Mouse (Mus musculus) midbrain, embryonic 13.5 days (tissue): ENCODE data around the gene Mcoln2. TPM values are rescaled to one million over a fixed set of nuclear protein-coding genes. Genes with fewer than 3 reads are reported as not detected.

Experiments used
- ATAC-seq: fragments of 200-750 bp; cut with Nextera tagmentation; 2 replicates; pipeline ENCODE4 v1.8.0; 2017; ENCODE audit warnings: mild to moderate bottlenecking, moderate TSS enrichment, moderate library complexity
- H3K27ac ChIP-seq: fragments of 300-500 bp; sonication (generic); 2 replicates; pipeline ENCODE4 v1.5.1; 2015; ENCODE audit warnings: inconsistent platforms, mild to moderate bottlenecking, moderate library complexity
- H3K27me3 ChIP-seq: fragments of 300-500 bp; sonication (generic); 2 replicates; pipeline ENCODE4 v1.6.1; 2015; ENCODE audit warnings: mild to moderate bottlenecking, inconsistent platforms
- H3K36me3 ChIP-seq: fragments of 300-500 bp; sonication (generic); 2 replicates; pipeline ENCODE4 v1.6.1; 2015; ENCODE audit warnings: mild to moderate bottlenecking, inconsistent platforms
- H3K4me1 ChIP-seq: fragments of 300-500 bp; sonication (generic); replicated peaks from 2 replicates; pipeline ENCODE4 v1.6.1; 2015; ENCODE audit warnings: inconsistent platforms
- H3K4me2 ChIP-seq: fragments of 300-500 bp; sonication (generic); replicated peaks from 2 replicates; pipeline ENCODE4 v1.6.1; 2015; ENCODE audit warnings: moderate library complexity, mild to moderate bottlenecking, inconsistent platforms
- H3K4me3 ChIP-seq: fragments of 300-500 bp; sonication (generic); replicated peaks from 2 replicates; pipeline ENCODE4 v1.5.1; 2015; ENCODE audit warnings: mild to moderate bottlenecking, inconsistent platforms
- H3K9ac ChIP-seq: fragments of 300-500 bp; sonication (generic); replicated peaks from 2 replicates; pipeline ENCODE4 v1.6.1; 2015; ENCODE audit warnings: mild to moderate bottlenecking, inconsistent platforms
- H3K9me3 ChIP-seq: fragments of 300-500 bp; sonication (generic); 2 replicates; pipeline ENCODE4 v1.6.1; 2016; ENCODE audit warnings: mild to moderate bottlenecking, inconsistent platforms
- WGBS: fragments of 180-500 bp; shearing (Covaris S2); methylation state at CpG from one replicate; pipeline ENCODE4 v1.1.7; 2015; 5-methylcytosine and 5-hydroxymethylcytosine counted together
- polyA plus RNA-seq: library from polyadenylated mRNA; unstranded; fragments of >200 nt; fragmentation: Nextera tagmentation; extraction: Ambion mirVana; gene quantifications from 2 replicates; pipeline ENCODE4 v1.2.1, GENCODE M21; 2015

The Mcoln2 gene
- polyA plus RNA-seq, 1 experiment from 2014 or later, result 0.35 TPM

DNA sequence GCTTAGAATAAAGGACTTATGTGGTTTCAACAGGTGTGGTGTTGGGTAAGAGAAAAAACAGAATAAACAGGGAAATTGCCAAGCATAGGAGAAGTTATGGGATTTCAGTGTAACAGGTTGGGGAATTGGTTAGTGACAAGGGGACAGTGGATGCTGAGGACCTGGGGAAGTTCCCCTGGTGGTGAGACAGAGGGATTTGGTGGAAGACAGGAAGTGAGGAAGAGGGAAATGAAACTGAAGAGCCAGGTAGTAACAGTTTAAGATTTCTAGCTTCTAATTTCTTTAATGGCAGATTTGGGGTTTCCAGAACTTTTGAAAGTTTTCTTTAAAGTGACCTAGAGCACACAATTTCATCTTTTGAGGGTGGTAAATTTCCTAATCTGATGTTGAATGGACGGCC is 95.0 kb downstream of the Mcoln2 start:
- ATAC-seq, result no peak
- H3K27ac ChIP-seq, result no peak overlapping the region
- no peak overlapping the region for H3K4me3 ChIP-seq
- H3K4me1 ChIP-seq, result no peaks in the 10 kb centered on the region
- no peaks in the 10 kb centered on the region for H3K27me3 ChIP-seq
- H3K36me3 ChIP-seq, result no peaks in the 10 kb centered on the region
- H3K4me2 ChIP-seq, result no peak overlapping the region
- H3K9ac ChIP-seq, result no peak overlapping the region
- 94% methylated on average over 1 of the region's 1 CpGs for WGBS
- H3K9me3 ChIP-seq, result no peaks in the 10 kb centered on the region

Other genes with a start within 250 kb of the Mcoln2 start
- gene Bcl10, start 227.0 kb upstream of the Mcoln2 start, polyA plus RNA-seq, result 36.0 and 40.0 TPM in 2 replicates
- 70.0 and 73.0 TPM in 2 replicates for gene 2410004B18Rik, start 211.8 kb upstream of the Mcoln2 start, polyA plus RNA-seq
- 0.39 and 0.52 TPM in 2 replicates for gene Syde2, start 162.0 kb upstream of the Mcoln2 start, polyA plus RNA-seq
- 0.14 and 0.57 TPM in 2 replicates for gene Wdr63, start 41.7 kb upstream of the Mcoln2 start, polyA plus RNA-seq
- 0.95 and 0.96 TPM in 2 replicates for gene Mcoln3, start 32.4 kb upstream of the Mcoln2 start, polyA plus RNA-seq
- 0.13 and 0.35 TPM in 2 replicates for gene Lpar3, start 71.1 kb downstream of the Mcoln2 start, polyA plus RNA-seq